Mouse (Mus musculus): Measurements from ENCODE around the gene Zfp428.

Gene Zfp428

DNA sequence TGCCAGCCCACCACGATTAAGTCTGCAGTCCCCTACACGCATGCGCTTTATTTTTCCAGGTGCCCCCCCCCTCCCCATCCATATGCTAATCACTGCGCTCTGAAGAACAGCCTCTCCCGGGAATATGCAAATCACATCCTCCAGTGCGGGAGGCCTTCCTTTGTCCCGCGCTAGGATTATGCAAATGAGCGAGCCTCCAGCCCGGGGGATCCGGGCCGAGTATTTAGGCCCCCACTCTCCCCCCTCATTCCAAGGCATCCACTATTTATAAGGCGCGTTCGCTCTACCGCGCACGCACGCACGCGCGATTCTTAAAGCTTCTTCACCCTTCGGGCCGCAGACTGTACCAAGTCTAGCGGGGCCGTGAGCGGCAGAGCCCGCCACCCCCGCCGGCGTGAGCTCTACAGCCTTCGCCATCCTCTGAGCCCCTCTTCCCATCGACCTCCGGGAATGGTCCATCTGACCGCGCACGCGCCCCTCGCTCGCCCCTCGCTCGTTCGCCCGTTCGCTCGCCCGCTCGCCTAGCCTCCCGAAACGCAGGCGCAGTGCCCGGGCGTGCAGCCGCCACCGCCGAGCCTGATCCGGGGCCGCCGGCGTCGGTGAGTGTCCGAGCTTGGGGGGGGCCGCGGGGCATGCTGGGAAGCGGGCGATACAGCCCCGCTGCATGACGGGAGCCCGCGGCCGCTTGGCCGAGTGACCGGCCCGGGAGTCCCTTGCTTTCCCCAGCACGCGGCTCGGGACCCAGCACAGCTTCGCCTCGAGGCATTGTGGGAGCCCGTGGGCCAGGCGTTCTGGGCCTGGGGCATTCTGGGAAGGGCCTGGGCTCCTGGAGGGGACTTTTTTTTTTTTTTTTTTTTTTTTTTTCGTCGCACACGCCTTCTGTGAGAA is at the start of gene Zfp428:
Gene Zfp428 (plus strand): TSS at position 169 of the 888 bp plus-strand sequence.
- DNase-seq (ENCODE audit: low read depth), result peak; percentile 33

DNA sequence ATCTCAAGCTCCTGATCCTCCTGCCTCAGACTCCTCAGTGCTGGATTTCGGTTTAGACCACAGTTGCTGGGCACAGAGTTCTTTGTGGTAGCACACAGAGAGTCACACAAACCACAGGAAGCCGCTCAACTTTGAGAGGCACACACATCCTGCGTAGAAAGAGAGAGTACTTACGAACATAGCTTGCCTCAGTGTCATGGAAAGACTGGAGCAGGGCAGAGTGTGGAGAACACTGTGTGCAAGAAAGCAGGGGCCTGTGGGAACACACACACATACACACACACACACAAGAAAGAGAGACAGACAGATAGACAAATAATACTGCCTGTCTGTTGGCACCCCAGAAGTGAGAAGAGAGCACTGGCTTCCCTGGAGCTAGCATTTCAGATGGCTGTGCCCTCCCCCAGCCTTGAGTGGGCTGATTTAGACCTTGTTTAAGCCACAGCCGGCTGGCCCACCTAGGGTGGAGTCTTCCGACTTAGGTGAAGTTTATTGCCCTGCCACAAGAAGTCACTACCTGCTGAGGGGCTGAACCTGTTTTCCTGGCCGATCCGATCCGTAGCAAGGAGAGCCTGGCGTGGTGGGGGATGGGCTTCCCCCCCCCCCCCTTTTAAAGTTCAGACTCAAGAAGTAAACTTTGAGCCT is 49.0 kb upstream of the Zfp428 start:
- no peak for DNase-seq (ENCODE audit: low read depth)

DNA sequence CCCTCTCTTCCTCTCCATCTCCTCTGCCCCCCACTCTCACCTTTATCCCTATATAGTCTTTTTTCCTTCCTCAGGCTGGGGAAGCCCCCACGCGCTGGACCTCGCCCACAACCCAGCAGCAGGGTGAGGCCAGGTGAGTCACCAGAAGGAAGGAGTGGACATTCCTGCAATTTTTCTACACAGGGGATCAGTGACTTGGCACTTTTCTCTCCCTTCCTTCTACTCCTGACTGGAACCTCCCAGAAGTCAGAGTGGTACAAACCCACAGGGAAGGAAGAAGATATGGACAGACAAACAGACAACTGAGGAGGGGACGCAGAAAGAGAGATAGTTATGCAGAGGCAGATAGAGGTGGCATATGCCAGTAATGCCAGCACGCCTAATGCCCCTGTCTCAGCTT is 47.4 kb upstream of the Zfp428 start:
- DNase-seq (ENCODE audit: low read depth), result no peak

DNA sequence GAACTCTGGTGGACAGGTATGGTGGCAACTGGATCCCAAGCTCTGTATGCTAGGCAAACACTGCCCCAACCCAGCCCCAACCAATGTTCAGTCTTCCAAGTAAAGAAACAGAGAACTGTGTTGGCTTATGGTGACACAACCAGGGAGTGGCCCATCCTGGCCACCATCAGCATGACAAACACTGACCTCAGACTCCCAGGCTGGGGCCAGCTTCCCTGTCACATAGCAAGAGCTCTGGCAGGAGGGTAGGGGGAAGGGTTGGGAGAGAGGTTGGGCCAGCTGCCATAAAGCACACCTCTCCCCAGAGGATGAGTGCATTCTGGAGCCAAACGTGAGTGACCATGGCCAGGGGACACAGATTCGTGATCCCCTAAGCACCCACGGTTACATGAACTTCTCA is 47.0 kb upstream of the Zfp428 start:
- no peak for DNase-seq (ENCODE audit: low read depth)

DNA sequence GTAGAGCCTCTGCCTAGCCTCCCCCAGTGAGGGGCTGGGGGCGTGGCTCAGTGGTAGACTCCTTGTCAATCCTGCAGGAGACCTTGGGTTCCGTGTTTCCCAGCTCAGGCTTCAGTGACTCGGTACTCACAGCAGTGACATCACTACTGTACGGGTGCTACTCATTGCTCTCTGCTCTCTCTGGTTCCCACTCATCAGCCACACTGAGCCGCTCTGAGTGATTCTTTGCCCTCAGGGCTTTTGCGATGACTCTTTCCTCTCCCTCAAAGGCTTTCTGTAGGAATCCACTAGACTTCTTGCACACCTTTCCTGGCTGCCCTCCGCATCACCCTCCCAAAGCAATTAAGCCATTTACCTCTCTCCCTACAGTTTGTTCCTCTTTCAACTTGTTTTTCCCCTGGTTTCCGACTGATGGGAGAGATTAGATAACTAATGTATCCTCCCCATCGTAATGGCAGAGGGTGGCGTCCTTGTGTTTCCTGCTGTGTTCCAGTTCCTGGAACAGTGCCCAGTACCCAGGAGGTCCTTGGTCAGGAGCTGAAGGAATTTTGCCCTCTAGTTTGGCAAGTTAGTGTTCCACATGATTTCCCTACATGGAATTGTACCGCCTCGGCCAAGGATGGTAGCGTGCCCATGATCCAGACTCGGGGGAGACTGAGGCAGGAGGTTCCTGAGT is 45.3 kb upstream of the Zfp428 start:
- DNase-seq (ENCODE audit: low read depth), result no peak

DNA sequence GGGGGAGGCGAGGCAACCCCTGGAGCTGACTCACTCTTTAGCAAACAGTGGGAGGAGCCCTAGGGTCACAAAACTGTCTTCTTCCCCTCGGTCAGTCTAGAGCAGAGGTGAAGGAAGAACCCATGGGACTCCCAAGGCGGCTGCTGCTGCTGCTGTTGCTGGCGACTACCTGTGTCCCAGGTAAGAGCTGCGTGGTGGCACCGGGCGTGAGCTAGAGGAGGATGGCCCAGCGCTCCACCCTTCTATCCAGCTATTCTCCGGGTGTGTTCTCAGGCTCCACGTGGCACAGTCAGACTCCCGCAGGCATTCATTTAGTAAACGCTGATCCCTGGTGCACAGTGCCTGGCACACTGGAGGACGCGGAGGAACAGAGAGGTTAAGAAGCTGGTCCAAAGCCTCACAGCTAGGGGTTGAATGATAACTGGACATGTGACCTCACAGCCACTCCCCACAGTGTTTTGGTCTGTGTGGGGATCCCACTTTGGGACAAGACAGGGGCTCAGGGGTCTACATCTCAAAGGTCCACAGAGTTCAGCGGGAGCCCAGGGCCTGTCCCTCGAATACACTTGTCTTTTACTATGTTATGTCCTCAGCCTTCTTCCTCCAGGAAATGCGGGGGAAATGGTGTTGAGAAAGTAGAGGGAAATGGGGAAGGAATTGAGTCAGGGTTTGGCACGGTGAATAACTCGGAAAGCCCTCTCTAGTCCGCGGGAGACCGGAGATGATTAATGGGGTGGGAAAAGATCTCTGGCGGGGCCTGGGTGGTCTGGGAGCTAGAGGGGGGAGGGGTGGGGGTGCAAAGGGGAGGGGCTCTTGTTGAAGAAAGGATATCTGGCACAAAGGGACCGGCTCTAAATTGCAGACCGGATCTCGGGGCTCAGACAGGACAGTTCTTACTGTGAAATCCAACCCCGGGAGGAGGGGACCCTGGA is 44.2 kb upstream of the Zfp428 start, which contains the start of gene Plaur:
Gene Plaur (plus strand): TSS at position 97 of the 932 bp plus-strand sequence.
- no peak for DNase-seq (ENCODE audit: low read depth)

GRCm38 (mm10) chr7:24466835-24467234 is 40.0 kb upstream of the Zfp428 start:
- no peak for DNase-seq (ENCODE audit: low read depth)

DNA sequence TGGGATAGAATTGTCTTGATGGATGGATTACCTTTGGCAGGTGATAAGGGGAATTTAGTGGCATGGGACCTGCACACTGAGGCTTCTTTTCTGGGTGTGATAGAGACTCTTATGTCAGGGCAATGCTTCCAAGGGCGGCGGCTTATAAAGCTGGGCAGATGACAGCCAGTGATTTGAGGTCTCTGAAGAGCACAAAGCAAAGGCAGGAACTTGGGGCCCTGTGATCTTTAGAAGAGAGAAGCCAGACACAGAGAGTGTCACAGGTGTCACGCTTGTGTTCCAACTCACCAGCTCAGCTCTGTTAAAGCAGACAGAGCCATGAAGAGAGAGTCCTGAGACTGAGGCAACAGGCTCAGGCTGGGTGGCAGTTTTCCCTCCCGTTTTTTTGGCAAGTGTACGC is 38.9 kb upstream of the Zfp428 start:
- DNase-seq (ENCODE audit: low read depth), result no peak

DNA sequence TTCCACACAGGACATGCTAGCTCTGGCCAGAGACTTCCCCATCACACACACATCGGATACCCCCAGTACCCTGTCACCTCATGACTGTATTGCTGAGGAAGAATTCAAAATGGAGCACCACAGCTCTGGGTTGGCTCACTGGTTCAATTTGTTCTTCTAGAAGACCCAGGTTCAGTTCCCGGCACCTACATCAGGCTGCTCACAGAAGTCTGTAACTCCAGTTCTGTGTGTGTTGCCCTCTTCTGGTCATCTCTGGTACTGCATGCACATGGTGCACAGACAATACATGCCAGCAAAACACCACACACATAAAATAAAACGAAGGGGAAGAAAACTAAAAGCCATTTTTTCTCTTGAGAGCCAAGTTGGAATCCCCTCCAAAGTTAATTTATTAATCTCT is 37.7 kb upstream of the Zfp428 start:
- no peak for DNase-seq (ENCODE audit: low read depth)

DNA sequence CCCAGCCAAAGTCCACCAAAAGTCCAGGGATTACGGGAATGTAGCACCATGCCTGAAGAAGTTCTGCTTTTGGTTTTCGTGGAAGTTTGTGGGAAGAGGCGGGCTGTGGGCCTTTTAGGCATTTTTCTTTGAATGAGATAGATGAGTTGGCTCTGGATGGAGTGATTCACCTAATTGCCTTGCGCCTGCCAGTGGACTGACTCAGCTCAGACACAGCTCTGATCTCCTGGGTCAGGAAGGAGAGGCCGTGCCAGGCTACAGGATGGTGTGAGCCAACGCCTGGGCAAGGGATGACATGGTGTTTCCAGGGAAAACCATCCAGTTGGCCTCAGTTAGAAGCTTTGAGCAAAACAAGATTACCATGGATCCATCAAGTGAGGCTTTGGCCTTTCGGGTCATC is 36.5 kb upstream of the Zfp428 start:
- peak; percentile 93 for DNase-seq (ENCODE audit: low read depth)

DNA sequence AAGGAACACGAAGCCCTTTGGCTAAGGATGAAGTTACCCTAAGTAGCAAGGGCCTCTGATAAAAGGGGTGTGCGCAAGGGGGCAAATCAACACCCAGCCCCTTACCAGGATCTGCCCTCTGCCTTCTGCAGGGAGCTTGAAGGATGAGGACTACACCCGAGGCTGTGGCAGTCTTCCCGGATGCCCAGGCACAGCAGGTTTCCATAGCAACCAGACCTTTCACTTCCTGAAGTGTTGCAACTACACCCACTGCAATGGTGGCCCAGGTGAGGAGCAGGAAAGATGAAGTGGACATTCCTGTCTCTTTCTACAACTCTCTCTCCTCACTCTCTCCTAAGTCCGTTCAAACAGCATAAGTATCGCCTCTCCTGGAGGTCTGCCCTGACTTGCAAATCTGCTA is 34.4 kb upstream of the Zfp428 start:
- DNase-seq (ENCODE audit: low read depth), result no peak

DNA sequence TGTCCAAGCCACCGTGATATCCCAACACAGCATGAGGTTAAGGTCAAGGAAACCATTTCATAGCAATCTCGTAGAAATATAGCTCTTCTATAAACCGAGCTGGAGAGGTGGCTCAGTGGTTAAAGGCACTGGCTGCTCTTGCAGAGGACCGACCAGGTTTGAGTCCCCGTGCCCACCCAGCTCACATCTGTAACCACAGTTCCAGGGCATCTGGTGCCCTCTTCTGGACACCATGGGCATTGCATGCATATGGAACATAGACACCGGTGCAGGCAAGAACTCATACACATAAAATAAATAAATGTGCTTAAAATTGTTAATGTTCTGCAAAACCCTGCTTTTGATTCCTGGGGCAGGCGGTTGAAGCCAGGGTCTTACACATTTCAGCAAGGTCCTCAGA is 33.9 kb upstream of the Zfp428 start:
- DNase-seq (ENCODE audit: low read depth), result no peak

DNA sequence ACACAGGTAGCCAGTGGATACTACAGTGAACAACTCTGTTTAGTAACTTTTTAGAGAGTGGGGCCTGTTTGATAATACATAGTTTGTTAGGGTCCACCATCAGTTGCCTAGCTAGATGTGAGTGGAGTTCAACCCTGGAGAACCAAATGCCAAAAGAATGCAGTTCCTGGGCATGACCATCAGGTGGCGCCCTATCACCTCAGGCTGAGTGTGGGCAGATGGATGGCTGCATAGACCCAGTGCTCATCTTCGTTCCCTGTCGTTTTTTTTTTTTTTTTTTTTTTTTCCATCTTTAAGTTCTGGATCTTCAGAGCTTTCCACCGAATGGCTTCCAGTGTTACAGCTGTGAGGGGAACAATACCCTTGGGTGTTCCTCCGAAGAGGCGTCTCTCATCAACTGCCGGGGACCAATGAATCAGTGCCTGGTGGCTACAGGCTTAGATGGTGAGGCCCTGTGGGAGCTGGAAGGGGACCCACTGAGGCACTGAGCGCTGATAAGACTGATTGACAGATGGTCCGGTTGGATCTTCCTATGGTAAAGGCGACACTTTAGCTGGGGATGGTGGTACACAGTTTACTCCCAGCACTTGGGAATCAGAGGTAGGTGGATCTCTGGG is 32.8 kb upstream of the Zfp428 start:
- no peak for DNase-seq (ENCODE audit: low read depth)

GRCm38 (mm10) chr7:24474811-24475506 is 31.8 kb upstream of the Zfp428 start:
- DNase-seq (ENCODE audit: low read depth), result no peak

GRCm38 (mm10) chr7:24476338-24476737 is 30.5 kb upstream of the Zfp428 start:
- DNase-seq (ENCODE audit: low read depth), result no peak

- DNase-seq (ENCODE audit: low read depth), result no peak
These were observed 29.9 kb upstream of the Zfp428 start for GRCm38 (mm10) chr7:24476856-24477255.

- no peak for DNase-seq (ENCODE audit: low read depth)
These were observed 27.9 kb upstream of the Zfp428 start for GRCm38 (mm10) chr7:24478911-24479310.

DNA sequence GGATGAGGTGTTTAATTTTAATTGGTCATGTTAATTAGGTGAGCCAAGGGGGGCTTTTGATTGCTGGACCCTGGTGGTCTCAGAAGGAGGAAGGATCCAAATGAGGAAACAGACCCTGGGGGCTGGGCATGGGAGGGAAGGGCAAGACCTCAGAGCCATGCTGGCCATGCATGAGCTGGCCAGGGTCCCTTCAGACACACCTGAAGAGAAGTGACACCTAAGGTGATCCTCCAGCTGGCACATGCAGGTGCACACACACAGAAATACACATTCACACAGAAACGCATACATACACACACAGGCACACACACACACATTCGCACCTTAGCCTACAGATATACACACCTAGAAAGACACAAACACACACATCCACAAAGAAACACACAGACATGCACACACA is 27.1 kb upstream of the Zfp428 start:
- no peak for DNase-seq (ENCODE audit: low read depth)

DNA sequence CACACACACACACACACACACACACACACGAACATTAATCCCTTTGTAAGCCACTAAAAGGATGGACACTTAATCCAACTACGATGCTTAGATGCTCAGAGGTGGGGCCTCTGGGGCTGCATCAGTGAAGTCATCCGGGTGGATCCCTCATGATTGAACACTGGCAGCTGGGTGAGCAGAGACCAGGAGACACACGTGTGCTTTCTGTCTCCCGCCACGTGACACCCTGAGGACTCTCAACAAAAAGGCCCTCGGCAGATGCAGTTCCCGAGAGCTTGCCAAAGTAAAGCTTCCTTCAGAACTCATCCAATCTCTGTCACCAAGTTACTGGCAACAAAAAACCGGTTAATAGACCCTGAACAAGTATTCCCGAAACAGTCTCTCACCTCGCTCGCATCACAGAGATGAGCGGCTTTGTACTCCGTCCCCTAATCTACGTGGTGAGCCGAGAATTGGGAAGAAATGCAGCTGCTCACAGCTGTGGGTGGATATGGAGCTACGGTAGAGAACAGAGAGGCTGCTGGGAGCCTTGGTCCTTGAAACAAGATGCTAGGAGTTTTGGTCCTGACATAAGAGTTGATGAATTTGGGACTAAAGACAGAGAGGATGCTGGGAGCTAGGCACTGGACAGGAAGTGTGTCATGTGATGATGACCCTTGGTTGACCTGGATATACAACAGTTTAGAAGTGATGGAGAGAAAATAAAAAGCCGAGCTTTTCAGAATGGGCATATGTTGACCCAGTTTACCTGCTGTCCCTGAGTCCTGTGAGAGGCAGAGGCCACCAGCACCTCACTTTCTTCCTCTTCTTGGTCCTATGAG is 26.5 kb upstream of the Zfp428 start:
- DNase-seq (ENCODE audit: low read depth), result no peak

DNA sequence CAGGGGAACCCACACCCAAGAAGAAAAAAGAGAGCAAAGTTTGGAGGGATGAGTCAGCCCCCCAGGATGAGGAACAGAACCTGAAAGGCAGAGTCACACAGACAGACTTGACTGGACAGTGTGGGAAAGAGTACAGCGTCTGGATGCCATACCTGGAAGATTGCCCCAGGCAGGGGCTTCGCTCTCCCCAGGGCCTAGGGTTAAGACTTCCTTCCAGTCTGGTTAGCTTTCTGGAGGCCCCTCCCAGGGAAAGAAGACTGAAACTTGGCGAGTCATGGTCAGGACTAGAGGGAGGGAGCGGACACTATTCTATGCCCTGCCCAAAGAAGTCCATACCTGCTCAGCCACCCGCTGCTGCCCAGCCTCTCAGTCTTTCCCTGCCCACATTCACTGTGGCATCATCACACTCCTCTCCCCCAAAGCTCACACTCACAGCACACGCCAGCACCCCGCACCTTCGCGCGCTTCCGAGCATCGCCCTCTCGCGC is 25.8 kb upstream of the Zfp428 start:
- DNase-seq (ENCODE audit: low read depth), result no peak
